Mouse (Mus musculus) intestine, postnatal 0 days (tissue): ENCODE measurements around the gene Mrpl54. TPM values are rescaled to one million over a fixed set of nuclear protein-coding genes. Genes with fewer than 3 reads are reported as not detected.

Experiments
- ATAC-seq: fragments of 200-750 bp; cut with Nextera tagmentation; 2 replicates; pipeline ENCODE4 v1.8.0; 2017; ENCODE audit warnings: mild to moderate bottlenecking, moderate TSS enrichment, moderate library complexity
- H3K27ac ChIP-seq: fragments of 300-500 bp; sonication (generic); 2 replicates; pipeline ENCODE4 v1.5.1; 2014; ENCODE audit warnings: mild to moderate bottlenecking, low read depth, low read length, moderate library complexity
- H3K27me3 ChIP-seq: fragments of 300-500 bp; sonication (generic); replicated peaks from 2 replicates; pipeline ENCODE4 v1.6.1; 2014; ENCODE audit warnings: low read length, mixed read lengths; ENCODE audit not compliant: control insufficient read depth, insufficient read depth
- H3K36me3 ChIP-seq: fragments of 300-500 bp; sonication (generic); 2 replicates; pipeline ENCODE4 v1.6.1; 2014; ENCODE audit warnings: mild to moderate bottlenecking, moderate library complexity; ENCODE audit not compliant: control insufficient read depth, insufficient read depth
- H3K4me1 ChIP-seq: fragments of 300-500 bp; sonication (generic); replicated peaks from 2 replicates; pipeline ENCODE4 v1.6.1; 2014; ENCODE audit warnings: antibody characterized with exemption, low read length, mixed read lengths; ENCODE audit not compliant: control insufficient read depth, insufficient read depth
- H3K4me2 ChIP-seq: fragments of 300-500 bp; sonication (generic); replicated peaks from 2 replicates; pipeline ENCODE4 v1.6.1; 2014; ENCODE audit warnings: low read depth, mild to moderate bottlenecking, moderate library complexity
- H3K4me3 ChIP-seq: fragments of 300-500 bp; sonication (generic); 2 replicates; pipeline ENCODE4 v1.5.1; 2014; ENCODE audit warnings: low read depth, low read length
- H3K9ac ChIP-seq: fragments of 300-500 bp; sonication (generic); 2 replicates; pipeline ENCODE4 v1.6.1; 2014; ENCODE audit warnings: mild to moderate bottlenecking, low read depth, low read length
- H3K9me3 ChIP-seq: fragments of 300-500 bp; sonication (generic); 2 replicates; pipeline ENCODE4 v1.6.1; 2016; ENCODE audit warnings: mixed run types; ENCODE audit not compliant: control insufficient read depth
- CTCF ChIP-seq: sonication (generic); IDR thresholded peaks from 2 replicates; pipeline ENCODE4 v1.5.1; 2016; ENCODE audit warnings: low read depth, mild to moderate bottlenecking, control low read depth, antibody characterized with exemption, moderate library complexity
- WGBS: fragments of 180-500 bp; shearing (Covaris S2); extraction: QIAGEN DNeasy Blood & Tissue Kit; methylation state at CpG from one replicate; pipeline ENCODE4 v1.1.7; 2014; 5-methylcytosine and 5-hydroxymethylcytosine counted together
- polyA plus RNA-seq: library from polyadenylated mRNA; unstranded; fragments of >200 nt; fragmentation: Nextera tagmentation; extraction: Ambion mirVana; gene quantifications from 2 replicates; pipeline ENCODE4 v1.2.1, GENCODE M21; 2015

Mrpl54 gene
- polyA plus RNA-seq, 1 experiment from 2014 or later = 287 TPM

DNA sequence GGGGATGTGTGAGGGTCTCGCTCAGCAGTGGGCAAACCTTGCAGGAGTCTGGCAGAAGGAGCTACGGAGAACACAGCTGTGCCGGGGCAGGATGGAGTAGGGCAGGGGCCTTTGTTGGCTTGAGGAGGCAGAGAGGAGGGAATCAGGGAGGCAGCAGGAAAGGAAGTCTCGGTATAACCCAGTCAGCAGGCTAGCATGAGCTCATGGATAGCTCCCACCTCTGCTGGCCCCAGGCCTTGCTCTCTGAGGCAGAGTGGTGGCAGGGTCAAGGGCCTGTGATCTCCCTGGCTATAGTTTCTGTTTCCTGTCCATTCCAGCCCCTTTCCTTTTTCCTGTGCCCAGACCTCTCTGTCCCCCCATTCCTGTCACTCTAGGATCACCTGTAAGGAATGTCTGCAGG, 35.6 kb upstream of the Mrpl54 start:
- Histone ChIP-seq H3K4me2 (peak overlapping the region; percentile 48), H3K9ac (no peak overlapping the region), H3K4me1 (peaks cover 28% of the 10 kb centered on the region; the same call in 1 of the 2 replicates), H3K27me3 (no peaks in the 10 kb centered on the region), H3K36me3 (peaks cover 21% of the 10 kb centered on the region), H3K9me3 (no peaks in the 10 kb centered on the region), H3K4me3 (no peak overlapping the region), H3K27ac (peak overlapping the region; percentile 52; the same call in 1 of the 2 replicates)
- no peak for TF ChIP-seq CTCF
- WGBS = 65% methylated on average over 4 of the region's 4 CpGs
- ATAC-seq = no peak

DNA sequence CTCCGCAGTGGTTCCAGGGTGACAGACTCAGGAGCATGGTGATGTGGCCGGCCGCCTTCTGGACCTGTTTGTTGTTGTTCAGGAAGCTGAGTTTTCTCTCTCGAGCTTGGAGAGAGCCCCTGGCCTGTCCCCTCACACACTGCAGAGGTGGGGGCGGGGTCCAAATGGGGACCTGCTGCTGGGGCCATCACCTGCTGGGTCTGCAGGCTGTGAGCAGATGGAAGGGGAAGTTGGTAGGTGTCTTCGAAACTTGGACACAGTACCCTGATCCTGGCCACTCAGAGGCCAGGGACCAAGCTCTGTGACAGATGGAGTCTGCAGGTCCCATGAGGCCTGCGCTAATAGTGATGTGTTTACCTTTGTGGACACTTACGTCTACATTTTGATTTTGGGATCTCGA, 34.6 kb upstream of the Mrpl54 start:
- no peak overlapping the region for H3K4me3 ChIP-seq
- H3K9ac ChIP-seq = no peak overlapping the region
- TF ChIP-seq CTCF = no peak
- H3K27ac ChIP-seq = no peak overlapping the region
- H3K4me2 ChIP-seq = no peak overlapping the region
- H3K4me1 ChIP-seq = peaks cover 33% of the 10 kb centered on the region; the same call in 1 of the 2 replicates
- ATAC-seq = no peak
- WGBS = 76% methylated on average over 9 of the region's 9 CpGs
- peaks cover 12% of the 10 kb centered on the region for H3K36me3 ChIP-seq
- no peaks in the 10 kb centered on the region for H3K9me3 ChIP-seq
- H3K27me3 ChIP-seq = no peaks in the 10 kb centered on the region

DNA sequence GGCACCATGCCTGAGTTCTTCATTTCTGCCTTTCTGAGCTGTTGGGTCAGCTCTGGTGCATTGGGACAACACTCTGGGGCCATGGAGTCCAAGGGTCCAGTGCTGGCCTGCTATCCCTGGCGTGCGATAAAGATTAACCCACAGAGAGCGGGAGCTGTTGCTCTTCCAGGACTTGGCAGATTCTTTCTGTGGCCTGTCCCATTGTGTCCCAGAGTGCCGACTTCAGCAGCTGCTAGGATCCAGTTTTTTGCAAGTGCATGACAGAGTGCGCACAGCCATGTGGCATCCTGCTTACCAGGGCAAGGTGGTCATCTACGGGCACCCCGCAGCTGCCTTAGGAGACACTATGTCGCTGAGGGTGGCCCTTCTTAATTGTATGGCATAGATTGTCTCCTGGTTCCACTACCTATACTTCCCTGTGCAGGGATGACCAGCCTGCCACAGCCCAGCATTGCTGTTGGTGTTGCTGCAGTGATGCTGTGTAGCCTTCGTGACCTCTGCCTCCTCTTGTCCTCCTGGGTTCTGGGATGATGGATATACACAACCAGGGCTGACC, 33.7 kb upstream of the Mrpl54 start:
- H3K36me3 ChIP-seq = 0 out of 2 replicates have a peak, but pooled peaks cover 4% of the 10 kb centered on the region
- peak; percentile 50 for ATAC-seq
- H3K4me2 ChIP-seq = peak overlapping the region; percentile 18
- H3K27ac ChIP-seq = peak overlapping the region; percentile 70
- H3K9ac ChIP-seq = 0 out of 2 replicates have a peak overlapping the region, but pooled peaks have one; percentile 1
- H3K27me3 ChIP-seq = no peaks in the 10 kb centered on the region
- TF ChIP-seq CTCF = no peak
- no peaks in the 10 kb centered on the region for H3K9me3 ChIP-seq
- peaks cover 33% of the 10 kb centered on the region; the same call in 1 of the 2 replicates for H3K4me1 ChIP-seq
- WGBS = 66% methylated on average over 9 of the region's 9 CpGs
- H3K4me3 ChIP-seq = no peak overlapping the region

DNA sequence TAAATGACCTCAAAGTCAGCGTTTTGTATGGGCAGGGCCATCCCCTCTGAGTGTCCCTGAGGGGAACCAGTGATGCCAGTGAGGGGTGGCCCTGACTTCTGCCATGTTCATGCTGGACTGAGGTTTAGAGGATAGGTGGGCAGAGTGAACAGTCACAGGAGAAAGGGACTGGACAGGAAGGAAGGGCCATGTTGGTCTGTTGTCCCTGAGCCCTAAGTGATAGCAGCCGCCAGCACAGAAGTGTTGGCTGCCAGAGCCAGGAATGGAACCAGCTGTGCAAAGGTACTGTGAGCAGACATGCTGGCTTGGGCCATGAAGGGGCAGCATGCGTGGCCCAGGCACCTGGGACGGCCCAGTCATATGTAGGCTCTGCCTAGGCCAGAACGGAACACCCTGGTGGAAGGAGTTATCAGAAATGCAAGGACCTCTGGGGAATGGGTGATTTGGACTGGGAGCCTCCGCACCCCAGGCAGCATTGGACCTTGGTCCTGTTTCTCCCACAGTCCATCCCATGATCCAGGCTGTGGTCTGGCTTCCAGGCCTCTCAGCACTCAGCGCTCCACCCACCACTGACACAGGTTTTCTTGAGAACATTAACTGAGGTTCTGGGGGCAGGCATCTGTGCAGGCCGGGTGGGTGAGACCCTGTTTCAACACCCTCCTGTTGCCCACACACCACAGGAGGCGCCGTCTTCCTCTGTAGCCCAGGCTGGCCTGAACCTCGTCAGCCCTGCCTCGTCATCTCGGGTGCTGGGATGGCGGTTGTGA, 33.0 kb upstream of the Mrpl54 start:
- Histone ChIP-seq H3K4me1 (peaks cover 33% of the 10 kb centered on the region; the same call in 1 of the 2 replicates), H3K27ac (peak overlapping the region; percentile 70), H3K4me2 (peak overlapping the region; percentile 18; the same call in 1 of the 2 replicates), H3K36me3 (0 out of 2 replicates have a peak, but pooled peaks cover 4% of the 10 kb centered on the region), H3K9me3 (no peaks in the 10 kb centered on the region), H3K4me3 (no peak overlapping the region), H3K9ac (0 out of 2 replicates have a peak overlapping the region, but pooled peaks have one; percentile 1), H3K27me3 (no peaks in the 10 kb centered on the region)
- 0 out of 2 replicates have a peak, but pooled peaks have one; percentile 14 for TF ChIP-seq CTCF
- 66% methylated on average over 14 of the region's 14 CpGs for WGBS
- ATAC-seq = peak; percentile 46; the same call in 1 of the 2 replicates

DNA sequence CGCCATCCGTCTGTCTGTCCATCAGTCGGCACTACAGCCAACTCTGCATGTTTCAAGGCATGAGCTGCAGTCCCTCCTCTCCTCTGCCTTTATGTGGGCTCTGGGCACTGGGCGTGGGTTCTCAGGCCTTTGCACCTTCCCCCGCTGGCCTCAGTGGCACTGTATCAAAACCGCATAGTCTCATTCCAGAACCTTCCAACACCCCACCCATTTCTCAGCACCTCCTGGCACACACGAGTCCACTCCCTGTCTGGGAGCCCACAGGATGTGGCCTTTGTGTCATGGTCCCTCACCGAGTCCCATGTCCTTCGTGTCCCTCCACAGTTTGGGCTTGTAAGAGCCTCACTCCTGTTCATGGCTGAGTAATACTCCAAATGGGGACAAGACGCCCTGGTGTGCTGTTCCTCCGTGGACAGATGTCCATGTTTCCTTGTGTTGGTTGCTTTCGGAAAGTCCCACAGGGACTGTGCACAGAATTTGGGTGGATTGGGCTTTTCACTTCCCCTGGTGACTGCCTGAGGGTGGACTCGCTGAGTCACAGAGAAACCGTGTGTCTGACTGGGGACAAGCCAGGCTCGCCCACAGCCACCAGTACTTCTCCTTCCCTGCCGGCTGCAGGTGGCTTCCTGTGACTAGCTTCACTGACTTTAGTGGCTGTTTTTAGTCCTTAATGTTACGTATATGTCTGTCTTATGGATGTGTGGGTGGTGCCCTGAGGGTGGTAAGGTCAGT, 31.8 kb upstream of the Mrpl54 start:
- H3K27me3 ChIP-seq = no peaks in the 10 kb centered on the region
- 87% methylated on average over 17 of the region's 17 CpGs for WGBS
- no peak overlapping the region for H3K4me2 ChIP-seq
- H3K4me3 ChIP-seq = no peak overlapping the region
- TF ChIP-seq CTCF = no peak
- peak overlapping the region; percentile 70; the same call in 1 of the 2 replicates for H3K27ac ChIP-seq
- H3K4me1 ChIP-seq = peaks cover 39% of the 10 kb centered on the region
- H3K36me3 ChIP-seq = 0 out of 2 replicates have a peak, but pooled peaks cover 4% of the 10 kb centered on the region
- no peaks in the 10 kb centered on the region for H3K9me3 ChIP-seq
- no peak overlapping the region for H3K9ac ChIP-seq
- ATAC-seq = no peak

DNA sequence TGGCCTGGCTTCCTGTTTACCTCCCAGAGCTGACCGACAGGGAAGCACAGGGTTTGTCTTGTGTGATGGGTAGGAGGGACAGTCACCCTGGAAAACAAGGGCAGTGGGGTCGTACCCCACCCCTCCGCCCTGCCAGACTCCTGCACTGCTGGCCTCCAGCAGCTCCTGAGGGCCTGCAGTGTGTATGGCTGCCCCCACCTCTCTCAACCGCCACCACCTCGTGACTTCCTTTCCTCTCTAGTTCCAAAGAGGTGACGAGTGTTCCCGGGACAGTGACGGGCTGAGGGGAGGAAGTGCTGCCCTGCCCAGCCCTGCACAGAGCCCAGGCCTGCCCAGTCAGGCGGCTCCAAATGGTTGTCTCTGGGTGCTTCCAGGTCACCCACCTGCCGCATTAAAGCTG, 31.1 kb upstream of the Mrpl54 start:
- Histone ChIP-seq H3K4me1 (peaks cover 34% of the 10 kb centered on the region), H3K4me3 (no peak overlapping the region), H3K4me2 (no peak overlapping the region), H3K36me3 (0 out of 2 replicates have a peak, but pooled peaks cover 4% of the 10 kb centered on the region), H3K27ac (peak overlapping the region; percentile 58; the same call in 1 of the 2 replicates), H3K9me3 (no peaks in the 10 kb centered on the region), H3K9ac (no peak overlapping the region), H3K27me3 (no peaks in the 10 kb centered on the region)
- WGBS = 41% methylated on average over 10 of the region's 10 CpGs
- TF ChIP-seq CTCF = no peak
- ATAC-seq = no peak
